Mouse (Mus musculus): Measurements from ENCODE around the gene Gtdc1.

Gtdc1 gene

DNA sequence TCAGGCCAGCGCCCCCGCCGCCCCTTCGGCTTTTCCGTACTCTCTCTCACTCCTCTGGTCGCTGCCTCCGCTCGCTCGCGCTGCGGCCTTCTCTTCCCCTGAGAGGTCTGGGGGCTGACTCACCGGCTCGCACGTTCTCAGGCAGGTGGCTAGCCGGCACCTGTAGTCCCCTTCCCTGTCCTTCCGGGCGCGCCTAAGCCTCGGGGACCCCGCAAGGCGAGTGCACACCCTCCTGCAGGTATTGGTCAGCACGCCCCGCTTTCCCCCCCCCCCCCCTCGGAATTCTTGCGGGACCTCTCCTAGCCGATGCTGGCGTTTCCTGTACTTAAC is at the start of gene Gtdc1:
Gene Gtdc1 (minus strand): TSS at position 176 of the 330 bp plus-strand sequence.
- DNase-seq = no peak

DNA sequence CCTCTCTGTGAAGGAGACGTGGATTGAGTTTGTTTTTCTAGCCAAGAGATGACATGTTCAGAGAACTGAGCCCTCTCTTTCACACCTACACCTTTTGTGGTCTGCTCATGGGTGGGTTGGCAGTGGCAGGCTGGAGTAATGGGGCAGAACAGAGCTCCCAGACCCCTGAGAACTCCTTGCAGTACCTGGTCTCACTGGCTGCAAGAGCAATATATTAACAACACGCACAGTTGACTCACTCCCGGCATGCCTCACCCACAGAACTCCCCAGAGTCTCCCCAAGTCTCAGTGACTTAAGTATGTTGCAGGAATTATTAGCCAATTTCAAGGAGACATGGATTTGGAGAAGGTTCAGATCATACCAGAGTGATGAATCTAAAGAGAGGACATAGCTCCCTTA is 49.6 kb upstream of the Gtdc1 start:
- no peak for DNase-seq

DNA sequence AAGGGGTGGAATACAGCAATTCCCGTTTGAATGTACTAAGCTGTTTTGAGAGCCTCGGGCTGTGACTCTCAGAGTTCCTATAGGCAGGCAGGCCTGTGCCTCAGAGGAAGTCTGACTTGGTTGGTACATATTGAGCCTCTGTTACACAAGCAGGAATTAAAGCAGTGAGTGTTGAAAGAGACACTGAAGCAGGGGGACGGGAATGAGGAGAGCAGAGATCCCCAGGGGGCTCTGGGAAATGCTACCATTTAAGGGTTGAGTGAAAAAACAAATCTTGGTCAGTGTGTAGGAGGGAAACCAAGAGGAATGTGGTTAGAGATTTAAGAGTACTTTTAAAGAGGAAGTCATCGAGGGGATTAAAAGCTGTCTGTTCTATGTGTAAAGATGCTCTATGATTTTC is 49.0 kb upstream of the Gtdc1 start:
- no peak for DNase-seq

DNA sequence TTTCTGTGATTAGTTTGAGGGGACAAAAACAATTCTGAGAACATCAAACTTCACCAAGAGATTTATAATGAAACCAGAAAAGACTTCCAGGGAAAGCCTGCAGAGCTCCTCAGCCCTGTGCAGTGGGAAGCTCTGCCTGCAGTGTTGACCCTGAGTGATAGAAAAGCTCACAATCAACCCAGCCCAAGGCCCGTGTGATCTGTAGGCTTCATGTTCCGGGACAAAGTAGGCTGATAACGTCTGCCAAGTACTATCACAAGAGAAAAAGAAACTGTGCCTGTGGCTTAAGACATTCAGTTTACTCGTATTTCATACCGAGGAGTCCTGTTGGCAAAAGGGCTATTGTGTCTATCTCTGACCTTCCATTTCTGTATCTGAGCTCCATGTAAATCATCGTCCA is 46.4 kb upstream of the Gtdc1 start:
- DNase-seq = no peak

- DNase-seq = no peak
Observed at GRCm38 (mm10) chr2:44970087-44970646, 42.7 kb upstream of the Gtdc1 start.

DNA sequence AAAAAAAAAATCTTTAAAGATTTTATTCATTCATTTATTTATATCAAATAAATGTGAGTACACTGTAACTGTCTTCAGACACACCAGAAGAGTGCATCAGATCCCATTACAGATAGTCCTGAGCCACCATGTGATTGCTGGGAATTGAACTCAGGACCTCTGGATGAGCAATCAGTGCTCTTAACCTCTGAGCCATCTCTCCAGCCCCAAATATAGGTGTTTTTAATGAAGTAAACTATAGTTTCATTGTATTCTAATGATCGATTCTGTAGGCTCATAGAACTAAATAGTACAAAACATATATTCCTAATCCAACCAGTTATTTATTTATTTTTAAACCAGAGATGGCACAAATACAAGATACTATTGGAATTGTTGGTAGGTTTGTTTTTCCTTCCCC is 42.2 kb upstream of the Gtdc1 start:
- no peak for DNase-seq

- DNase-seq = no peak
Observed at GRCm38 (mm10) chr2:44969226-44969625, 41.8 kb upstream of the Gtdc1 start.

DNA sequence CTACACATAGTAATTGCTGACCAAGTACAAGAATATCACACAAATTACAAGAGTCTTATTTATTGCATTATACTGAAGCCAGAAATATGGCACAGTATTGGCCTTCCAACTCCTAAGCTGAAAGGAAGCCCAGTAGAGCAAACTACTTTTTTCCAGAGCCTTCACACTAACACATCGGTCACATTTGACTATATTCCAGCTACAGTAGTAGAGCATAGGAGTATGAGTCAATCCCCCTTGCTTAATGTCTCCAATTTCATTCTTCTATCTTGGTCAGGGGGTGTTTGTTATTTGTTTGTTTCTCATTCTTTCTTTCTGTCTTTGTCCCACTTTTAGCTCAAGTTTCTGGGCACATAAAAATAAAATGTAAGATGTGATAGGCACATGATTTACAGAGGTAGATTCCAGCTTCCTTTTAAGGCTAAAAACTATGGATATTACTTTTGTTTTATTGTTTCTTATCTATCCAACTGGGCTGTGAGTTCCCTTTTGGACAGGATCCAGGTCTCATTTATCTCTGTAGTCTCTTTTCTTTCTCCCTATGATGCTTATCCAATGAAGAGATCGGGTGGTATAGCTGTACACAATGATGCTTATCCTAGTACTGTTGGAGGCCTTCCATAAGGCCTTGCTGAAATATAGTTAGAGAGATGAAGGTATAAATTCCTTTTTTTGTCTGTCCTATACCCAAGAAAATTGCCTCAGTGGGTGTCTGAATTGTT is 38.5 kb upstream of the Gtdc1 start:
- DNase-seq = no peak

- DNase-seq = no peak
Observed at GRCm38 (mm10) chr2:44962620-44963019, 35.2 kb upstream of the Gtdc1 start.

GRCm38 (mm10) chr2:44961192-44961591 is 33.7 kb upstream of the Gtdc1 start:
- no peak for DNase-seq

- no peak for DNase-seq
Observed at GRCm38 (mm10) chr2:44960561-44960960, 33.1 kb upstream of the Gtdc1 start.

DNA sequence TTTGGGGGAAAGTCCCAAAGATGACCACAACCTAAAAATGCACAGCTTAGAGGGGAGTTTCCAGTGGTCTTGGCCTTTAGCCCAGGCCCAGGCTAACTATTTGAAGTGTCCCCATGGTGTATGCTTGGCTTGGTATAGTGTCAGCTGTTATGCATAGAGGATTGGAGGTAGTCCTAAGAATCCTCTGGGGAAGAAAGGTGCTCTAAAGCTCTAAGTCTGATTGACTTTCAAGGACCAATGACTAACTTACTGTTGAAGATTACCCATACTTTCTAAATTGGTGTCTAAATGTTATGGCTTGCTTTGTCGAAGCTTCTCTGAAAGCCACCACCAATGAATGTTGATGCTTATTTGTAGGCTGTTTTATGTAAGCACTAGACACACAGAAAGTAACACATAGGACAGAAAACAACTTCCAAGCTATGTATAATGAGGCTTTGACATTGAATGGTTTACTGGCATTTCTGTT is 29.9 kb upstream of the Gtdc1 start:
- DNase-seq = no peak

DNA sequence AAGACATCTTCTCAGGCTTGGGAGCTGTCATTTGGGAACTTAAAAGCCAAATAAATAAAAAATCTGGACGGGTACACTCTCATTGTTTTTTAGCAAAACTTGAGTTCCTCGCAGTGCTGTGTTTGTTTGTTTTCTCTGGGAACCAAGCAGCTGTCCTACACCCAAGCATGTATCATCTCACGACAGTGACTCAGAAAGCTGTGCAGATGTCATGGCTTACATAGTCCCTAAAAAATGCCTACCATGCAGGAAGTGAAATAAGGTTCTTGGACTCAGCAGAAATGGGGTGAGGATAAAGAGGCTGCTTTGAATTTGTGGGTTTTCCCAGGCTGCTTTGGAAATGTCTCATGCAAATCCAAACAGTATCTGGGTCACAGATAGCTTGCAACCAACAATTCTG is 28.8 kb upstream of the Gtdc1 start:
- DNase-seq = peak in 1 of 2 experiments; percentile 31

GRCm38 (mm10) chr2:44955506-44955905 is 28.0 kb upstream of the Gtdc1 start:
- DNase-seq = no peak

GRCm38 (mm10) chr2:44954180-44954579 is 26.7 kb upstream of the Gtdc1 start:
- no peak for DNase-seq

- DNase-seq = peak; percentile 44 to 70
Observed at GRCm38 (mm10) chr2:44952830-44953422, 25.5 kb upstream of the Gtdc1 start.

DNA sequence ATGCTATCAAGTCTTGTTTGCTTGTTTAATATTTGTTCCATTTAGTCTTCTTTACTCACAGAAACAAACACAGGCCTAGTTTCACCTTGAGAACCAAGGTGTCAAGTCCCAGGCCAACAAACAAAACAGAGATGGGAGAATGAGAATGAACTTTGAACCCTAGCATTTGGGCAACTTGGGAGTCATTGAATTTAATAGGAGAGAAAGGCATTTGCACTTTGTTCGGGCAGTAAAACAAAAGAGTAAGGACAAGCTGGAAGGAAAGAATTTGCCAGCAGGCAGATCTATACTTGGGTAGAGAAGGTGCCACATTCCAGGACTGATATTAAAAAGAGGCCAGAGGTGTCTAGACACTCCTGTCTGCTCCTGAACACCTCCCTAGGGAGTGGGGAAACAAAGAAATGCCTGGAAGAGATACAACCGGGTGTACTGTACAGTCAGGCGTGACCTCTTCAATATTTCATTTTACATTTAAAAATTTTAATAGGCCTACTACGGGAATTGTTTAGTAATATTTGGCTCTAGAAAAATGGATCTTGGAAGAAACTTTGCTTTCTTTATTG is 24.3 kb upstream of the Gtdc1 start:
- peak in 1 of 2 experiments; percentile 49 for DNase-seq

GRCm38 (mm10) chr2:44944689-44945088 is 17.2 kb upstream of the Gtdc1 start:
- DNase-seq = no peak

DNA sequence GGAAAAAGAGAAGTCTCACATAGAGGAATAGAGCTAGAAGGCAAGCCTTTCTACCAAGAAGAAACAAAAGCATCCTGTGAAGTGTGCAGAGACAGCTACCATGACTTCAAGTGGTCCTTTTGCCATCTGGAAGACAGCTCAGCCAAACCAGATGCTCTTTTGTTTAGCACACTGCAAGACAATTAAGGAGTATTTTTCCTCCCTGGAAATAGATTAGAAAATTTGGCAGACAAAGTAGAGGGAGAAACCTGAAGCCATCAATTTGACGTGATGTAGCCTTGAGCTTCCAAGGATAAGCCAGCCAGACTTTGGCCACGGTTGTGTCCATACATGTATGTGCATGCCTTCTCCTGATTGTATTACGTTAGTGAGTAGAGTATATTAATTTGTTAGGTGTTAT is 3.5 kb upstream of the Gtdc1 start:
- DNase-seq = no peak

GRCm38 (mm10) chr2:44928631-44929030 is 1.2 kb upstream of the Gtdc1 start:
- peak; percentile 38 to 51 for DNase-seq

- DNase-seq = peak; percentile 94 to 95
Observed at GRCm38 (mm10) chr2:44926683-44927481, 575 bp downstream of the Gtdc1 start.

DNA sequence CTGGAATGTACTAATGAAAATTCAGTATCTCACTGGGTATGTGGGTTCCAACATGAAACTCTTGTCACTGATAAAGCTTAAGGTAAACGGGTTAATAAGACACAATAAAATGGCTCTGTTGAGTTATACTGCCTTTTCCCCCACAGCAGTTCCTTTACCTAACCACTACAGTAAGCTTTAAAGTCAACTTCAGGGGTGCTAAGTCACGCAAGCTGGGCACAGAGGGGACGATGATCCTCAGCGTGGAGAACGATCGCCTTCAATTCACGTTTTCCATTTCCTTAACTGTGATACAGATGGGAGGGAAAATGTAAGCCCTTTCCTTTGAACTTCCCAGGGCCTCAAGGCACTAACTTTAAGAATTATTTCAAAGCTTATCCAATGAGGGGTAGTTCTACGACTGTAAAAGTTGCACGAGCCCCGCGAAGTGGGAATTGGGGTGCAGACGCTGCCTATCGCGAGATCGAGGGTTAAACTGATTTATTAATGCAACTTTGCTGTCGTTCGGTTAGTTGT is 1.2 kb downstream of the Gtdc1 start:
- no peak for DNase-seq

DNA sequence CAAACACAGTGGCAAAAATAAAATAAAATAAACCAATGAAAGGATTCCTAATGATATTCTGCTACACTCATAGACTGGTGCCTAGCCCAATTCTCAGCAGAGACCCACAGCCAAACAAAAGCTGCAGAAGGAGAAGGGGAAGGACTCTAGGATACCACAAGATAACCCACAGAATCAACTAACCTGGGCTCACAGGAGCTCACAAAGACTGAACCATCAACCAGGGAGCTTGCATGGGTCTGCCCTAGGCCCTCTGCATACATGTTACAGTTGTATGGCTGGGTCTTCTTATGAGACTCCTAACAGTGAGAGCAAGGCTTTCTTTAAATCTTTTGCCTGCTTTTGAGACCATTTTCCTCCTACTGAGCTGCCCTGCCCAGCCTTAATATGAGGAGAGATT is 2.8 kb downstream of the Gtdc1 start:
- no peak for DNase-seq
